Mouse (Mus musculus) cerebellum, adult 9-11 months (tissue): ENCODE measurements around the gene Gm14401.
"Not testable (repeated sequence)": the region's sequence is repeated elsewhere in the genome, so short reads cannot be mapped to it uniquely, and the experiment has no call there.

Experiments used
- DNase-seq: peaks from one replicate; pipeline ENCODE4 v3.0.0; 2022

Gene Gm14401

DNA sequence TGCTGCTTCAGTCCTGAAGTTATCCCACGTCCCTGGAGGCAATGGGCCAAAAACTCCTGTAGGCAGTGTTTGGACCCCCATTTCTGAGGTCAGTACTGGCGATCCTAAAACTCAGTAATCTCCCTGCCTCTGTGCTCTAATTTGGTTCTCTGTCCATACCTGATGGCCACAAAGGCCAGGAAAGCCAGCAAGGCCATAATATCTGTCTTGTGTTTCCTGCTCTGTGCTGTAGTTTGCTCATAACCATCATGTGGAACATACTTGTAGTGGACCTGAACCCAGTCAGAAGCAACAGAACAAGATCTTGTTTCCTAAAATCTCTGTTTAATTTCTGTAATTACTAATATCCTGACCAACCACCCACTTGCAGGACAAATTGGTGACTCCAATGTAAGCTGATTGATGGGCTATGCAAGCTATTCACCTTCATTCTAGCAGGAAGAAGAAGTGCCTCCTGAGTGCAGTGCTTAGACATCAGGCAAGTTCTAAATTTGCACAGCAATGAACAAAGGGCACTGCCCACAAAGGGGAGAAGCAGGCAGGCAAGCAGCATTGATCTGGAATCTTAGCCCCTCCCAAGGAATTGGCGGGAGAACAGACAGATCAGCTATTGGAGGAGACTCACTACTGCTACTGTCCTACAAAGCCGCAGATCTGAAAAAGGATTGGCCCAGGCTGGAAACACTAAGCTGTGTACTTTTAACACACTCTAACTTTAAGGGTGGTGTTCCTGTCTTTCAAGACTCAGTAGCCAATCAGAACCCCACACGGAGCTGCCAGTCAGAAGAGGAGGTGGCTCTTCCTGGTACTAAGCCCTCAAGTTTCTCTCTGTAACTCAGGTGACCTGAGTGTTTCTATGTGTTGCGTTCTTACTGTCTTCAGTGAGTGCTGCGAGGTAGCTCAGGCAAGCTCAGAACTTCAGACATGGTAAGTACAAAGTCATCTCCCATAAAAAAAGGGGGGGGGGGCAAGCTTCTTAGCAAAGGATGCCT is at the start of gene Gm14401:
Gm14401 (plus strand) TSS at position 889 of the 992 bp plus-strand sequence.
- not testable (repeated sequence) for DNase-seq

DNA sequence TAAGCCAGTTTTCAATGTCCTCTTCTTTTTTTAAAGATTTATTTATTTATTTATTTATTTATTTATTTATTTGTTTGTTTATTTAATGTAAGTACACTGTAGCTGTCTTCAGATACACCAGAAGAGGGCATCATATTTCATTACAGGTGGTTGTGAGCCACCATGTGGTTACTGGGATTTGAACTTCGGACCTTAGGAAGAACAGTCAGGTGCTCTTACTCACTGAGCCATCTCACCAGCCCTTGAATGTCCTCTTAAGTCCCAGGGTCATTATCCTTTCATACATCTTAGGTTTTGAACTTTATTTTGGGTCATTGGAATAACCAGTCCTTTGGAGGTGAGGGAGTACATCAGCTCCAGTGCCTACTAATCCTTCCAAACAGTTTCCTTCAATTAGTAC is 1.3 kb upstream of the Gm14401 start:
- DNase-seq: not testable (repeated sequence)

DNA sequence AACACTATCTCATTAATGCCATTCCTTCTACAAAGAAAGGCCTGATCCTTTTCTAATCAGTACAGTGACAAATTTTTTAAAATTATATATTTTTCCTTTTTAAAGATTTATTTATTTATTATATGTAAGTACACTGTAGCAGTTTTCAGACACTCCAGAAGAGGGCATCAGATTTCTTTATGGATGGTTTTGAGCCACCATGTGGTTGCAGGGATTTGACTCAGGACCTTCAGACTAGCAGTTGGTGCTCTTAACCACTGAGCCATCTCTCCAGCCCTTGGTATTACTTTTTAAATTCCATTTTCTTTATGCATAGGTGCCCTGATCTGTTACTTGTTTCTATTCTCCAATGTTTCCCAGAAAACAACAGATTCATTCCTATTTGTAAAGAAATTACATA is 895 bp downstream of the Gm14401 start:
- DNase-seq: not testable (repeated sequence)

- DNase-seq: not testable (repeated sequence)
Observed at GRCm38 (mm10) chr2:177079866-177080265, 5.7 kb downstream of the Gm14401 start.

GRCm38 (mm10) chr2:177109086-177109485 is 35.0 kb downstream of the Gm14401 start:
- DNase-seq: not testable (repeated sequence)

DNA sequence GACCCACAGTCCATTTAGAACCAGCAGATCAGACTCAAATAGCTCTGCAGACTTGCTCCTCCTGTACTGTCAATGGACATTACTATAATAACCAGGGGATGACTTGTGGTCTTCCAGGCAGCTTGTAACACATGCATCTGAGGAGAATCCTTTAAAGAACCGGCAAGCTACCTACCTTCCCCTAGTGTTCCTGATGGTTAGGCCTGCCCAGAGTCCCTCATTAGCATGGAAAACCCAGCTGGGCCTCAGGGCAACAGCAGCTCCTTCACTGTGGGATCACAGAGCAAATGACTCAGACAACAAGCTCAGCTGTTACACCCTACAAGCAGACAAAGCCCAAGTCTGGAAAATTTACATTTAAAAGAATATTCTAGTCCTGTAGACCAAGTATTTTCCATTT is 55.0 kb downstream of the Gm14401 start:
- DNase-seq: not testable (repeated sequence)
